Mouse (Mus musculus): ENCODE results near the gene Kcnip4.

The Kcnip4 gene

DNA sequence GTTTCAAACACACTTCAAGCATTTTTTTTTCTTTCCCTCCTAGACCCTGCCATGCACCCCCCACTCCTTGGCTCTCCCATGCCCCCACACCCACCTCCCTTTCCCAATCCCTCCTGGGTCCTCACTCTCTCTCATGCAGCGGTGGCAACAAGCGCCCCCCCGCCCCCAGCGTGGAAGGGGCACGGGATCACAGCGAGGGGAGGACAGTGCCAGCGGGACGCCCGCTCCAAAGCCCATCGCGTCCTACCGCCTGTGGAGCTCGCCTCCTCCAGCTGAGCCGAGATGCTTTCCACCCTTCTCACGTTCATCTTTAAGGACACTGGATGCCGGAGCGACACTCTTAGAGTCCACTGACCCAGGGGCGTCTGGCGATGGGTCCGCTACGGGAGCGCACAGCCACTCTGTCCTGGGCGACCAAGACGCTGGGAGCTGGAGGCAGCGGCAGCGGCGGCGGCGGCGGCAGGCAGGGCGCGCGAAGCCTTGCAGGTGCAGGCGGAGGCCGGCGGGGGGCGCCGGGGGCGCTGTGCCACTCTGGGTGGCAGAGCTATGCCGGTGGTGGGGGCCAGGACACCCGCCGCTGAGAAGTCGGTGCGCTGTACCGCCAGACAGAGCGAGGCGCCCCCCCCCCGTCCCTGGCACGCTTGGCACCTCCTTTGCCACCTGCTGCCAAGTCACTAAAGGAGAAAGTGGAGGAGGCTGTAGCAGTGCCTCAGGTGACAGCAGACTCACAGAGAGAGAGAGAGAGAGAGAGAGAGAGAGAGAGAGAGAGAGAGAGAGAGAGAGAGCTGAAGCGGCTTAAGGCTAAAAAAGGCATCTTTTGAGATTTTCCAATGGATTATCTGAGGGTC is at the start of gene Kcnip4:
Kcnip4 (minus strand) TSS at position 514 of the 848 bp plus-strand sequence.
- DNase-seq (ENCODE audit: low spot score), result no peak

DNA sequence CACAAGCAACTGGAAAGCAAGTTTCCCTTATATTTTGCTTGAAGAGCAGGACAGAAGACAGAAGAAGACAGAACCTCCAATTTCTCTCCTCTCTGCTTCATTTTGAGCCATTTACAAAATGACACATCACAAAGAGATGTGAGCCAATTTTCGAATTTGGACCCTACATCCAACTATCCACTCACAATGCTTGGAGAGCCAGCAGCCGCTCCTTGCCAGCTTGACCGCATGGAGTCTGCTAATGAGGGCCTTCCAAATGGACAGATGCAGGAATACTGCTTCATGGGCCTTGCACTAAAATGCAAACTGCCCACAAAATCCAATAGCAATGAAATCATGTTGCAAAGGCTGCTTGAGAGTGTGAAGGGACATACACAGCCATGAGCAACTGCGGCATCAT is 47.2 kb upstream of the Kcnip4 start:
- no peak for DNase-seq (ENCODE audit: low spot score)

DNA sequence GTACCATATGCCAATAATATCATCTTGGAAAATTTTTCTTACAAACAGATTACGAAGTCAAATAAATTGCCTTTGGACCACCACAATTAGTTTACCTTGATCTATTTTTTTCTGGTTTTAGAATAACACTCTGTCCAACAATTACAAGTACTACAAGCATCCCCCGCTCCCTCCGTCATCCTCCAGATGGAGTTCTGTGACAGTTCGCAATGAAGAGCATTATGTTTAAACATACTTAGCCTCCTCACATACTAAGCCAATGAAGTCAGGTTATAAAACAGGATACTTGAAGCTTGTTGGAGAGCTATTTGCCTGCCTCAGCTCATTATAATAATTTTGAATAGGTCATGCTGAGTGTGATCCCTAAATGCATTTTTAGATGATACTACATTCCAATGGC is 39.0 kb upstream of the Kcnip4 start:
- DNase-seq (ENCODE audit: low spot score), result no peak

DNA sequence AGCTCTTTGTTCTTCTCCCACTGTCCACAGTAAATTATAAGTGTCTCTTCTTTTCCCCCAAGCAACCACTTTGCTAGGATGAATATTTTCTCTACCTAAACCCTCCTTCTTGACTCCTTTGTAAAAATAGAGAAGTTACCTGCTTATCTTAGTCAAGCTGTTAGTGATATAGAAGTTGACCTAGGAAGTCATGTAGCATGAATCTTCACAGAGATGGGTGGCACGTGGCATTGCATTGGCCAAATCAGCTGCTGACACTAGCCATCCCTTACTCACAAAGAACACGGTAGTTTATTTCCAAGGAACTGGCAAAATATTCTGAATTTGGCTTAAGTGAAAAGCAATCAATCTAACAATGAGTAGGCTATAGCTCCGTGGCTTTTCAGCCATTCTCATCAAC is 32.7 kb upstream of the Kcnip4 start:
- DNase-seq (ENCODE audit: low spot score), result no peak

DNA sequence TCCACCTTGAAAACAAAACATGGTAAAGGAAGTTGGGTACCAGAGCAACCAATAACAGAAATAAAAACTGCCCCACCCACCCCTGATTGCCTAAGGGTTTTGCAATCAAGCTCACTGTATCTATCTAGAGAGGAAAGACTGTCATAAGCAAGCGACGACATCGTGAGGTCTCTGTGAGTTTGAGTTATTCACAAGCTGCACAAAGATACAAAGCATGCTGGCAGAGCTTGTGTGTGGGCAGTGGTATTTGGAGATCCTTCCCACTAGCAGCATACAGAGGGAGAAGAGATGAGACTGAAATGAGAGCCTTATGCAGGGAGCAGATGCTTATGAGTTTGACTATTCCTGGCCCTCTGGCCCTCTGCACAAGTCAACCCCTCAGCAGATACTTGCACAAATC is 23.2 kb upstream of the Kcnip4 start:
- no peak for DNase-seq (ENCODE audit: low spot score)

DNA sequence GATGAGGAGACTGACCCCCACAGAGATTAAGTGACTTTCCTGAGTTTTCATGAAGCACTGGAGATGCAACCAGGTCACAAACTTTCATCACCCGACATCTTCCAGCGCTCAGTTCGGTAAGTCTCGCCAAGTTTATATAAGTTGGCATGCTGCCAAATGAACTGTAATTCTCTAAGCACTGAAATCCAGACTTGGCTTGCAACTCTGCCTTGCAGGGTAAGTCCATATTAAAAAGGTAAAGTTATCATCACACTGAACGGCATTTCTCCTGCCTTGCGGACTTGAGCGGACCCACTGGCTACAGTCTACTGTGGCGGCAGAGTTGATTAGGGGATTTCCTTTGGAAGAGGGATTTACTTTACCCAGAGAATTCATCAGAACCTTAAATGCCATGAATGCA is 4.7 kb upstream of the Kcnip4 start:
- DNase-seq (ENCODE audit: low spot score), result no peak

DNA sequence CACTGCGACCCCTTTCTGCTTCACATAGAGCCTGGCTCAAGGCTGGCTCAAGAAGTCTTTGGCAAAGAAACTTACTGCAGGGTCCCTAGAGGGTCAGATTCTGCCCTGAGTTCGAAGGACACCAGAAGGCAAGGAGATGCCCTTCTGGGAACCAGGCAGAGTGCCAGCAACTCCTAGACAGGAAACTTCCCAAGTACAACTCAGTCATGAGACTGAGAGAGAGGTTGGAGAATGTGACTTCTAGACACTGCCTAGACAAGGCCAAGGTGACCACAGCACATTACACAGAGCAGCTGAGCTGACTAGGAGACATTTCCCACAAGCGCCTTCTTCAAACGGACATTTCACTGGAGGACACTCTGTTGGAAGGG is 520 bp upstream of the Kcnip4 start:
- no peak for DNase-seq (ENCODE audit: low spot score)

DNA sequence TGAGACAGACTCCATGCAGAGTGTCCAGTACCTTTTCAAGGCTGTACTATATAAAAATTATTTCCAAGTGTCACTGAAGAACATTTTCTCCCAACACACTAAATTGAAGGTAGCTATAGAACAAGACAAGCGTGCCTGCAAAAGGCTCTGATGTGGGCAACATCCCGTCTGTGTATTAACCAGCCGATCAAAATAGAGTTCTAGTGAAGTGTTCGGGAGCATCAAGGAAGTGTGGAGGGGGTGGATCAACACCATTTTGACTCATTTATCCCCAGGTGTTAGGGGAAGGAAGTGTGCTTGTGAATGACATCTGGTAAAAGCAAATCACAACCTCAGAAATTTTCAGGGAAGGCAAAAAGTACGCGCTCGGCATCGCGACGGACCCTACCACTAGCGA is 712 bp downstream of the Kcnip4 start:
- no peak for DNase-seq (ENCODE audit: low spot score)

DNA sequence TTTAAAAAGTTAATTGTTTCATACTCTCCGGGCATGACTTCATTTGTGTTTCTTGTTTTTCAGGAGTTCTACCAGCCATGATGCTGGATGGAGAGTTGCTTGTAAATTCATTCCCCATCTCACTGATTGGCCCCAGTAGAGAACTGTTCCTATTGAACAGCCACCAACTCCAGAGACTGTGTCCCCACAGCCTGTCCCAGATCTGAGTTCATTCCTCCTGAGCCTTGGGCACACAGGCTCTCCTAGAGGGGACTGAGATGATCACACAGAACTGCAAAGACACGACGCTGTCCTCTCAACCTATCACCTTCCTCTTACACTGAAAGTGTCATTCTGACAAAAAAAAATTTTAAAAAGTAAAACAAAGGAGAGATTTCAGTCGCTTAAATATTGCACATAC is 1.7 kb downstream of the Kcnip4 start:
- DNase-seq (ENCODE audit: low spot score), result no peak

DNA sequence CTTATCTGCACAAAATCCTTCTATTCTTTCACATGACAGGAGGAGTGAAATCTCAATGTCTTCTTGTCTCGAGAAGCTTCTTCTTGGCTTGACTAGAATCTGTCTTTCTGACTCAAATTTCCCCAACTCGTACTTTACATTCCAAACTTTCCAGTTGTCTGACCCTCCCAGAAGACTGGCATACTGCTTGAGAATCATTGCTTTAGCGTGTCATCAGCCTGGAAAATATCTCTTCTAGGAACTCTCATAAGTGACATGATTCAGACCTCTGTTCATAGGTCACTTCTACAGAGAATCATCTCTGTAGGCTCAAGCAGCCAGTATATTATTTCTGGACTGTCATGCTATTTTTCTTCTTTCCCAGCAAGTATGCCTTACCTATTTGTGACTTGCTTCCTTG is 26.0 kb downstream of the Kcnip4 start:
- no peak for DNase-seq (ENCODE audit: low spot score)

DNA sequence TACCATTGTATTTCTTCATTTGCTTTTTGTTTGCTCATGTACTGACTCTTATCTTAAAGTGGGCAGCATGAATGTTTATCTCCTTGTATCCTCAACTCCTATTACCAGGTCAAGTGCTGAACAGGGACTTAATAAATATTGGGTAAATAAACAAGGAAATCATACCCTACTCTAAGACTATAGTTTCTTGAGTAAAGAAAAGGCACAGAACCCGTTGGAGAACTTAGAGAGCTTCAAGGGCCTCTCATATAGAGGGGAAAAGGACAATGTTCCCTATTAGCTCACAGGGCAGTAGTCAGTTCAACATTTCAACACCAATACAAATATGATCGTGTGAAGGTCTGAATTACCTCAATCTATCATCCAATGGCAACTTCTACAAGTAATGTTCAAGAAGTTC is 37.4 kb downstream of the Kcnip4 start:
- no peak for DNase-seq (ENCODE audit: low spot score)

DNA sequence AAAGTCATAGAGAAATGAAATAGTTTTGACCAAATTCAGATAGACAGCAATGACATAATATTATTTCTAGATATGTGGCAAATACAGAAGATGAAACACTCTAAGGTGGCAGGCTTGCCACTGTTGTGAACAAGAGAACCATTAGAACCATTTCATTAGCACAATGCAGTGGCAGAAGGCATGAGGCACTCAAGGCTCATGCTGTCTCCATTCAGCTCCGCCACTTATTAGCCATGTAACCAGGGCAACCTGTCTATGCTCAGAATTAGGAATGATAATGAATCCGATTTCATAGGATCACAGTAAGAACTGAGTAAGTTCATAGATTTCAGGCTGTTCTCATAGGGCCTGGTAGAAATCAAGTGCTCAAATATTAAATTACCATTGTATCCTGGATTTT is 54.0 kb downstream of the Kcnip4 start:
- DNase-seq (ENCODE audit: low spot score), result no peak

DNA sequence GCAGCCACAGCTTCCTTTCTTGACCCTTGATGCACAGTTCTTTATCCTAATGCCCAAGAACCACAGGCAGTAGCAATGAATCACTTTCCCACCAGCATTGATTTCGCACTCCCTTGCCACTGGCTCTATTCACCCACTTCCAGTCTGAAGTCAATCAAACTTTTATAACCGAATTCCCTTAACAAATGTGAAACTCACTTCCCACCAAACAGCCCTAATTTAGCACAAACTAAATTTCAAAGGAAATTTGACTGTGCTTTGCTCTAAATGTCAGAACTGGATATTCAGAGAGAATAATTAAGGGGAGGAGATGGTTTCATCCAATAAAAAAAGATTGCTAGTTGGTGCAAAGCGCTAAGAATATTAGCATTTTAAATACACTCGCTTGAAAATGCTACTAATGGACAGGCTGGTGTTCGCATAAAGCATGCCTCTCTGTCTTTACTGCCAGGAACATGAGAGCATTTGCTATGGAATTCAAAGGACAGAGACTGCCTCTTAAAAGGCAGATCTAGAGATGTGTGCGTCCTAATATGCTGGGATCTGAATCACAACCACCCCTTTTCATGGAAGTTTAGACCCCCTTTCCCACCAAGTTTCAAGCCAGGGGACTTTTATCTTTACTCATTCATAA is 63.9 kb downstream of the Kcnip4 start:
- no peak for DNase-seq (ENCODE audit: low spot score)

DNA sequence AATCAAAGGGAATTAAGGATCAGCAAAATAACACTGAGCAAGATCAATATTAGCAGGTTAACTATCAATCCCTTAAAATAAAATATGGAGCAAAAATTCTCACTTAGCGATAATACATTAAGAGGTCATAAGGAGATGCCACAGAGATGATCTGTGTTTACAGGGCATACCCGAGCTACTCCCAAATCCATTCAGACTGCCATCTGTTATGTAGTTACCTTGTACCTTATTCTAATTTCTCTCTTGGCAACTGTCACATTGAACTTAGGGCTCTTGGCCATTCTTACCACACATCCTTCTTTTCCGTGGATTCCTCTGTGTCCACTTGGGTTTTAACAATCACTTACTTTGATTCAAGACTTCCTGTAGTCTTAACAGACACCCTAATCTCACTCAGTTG is 71.6 kb downstream of the Kcnip4 start:
- DNase-seq (ENCODE audit: low spot score), result no peak

DNA sequence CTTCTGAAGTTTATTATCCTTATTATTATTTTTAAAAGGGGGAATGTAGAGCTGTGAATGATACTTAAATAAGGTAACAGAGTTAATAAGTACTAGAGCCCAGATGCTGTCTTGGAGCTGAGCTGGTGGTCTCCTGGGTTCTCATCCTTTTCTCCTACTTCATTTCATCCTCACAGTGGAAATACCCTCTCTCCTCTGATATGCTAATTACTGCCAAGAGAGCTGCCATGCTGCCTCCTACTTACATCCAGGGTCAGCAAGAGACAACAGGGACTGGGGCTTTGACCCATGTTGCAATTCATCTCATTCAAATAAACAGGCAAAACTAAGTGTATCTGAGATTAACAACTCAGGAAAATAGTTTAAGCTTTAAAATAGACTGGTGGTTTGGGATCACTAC is 73.4 kb downstream of the Kcnip4 start:
- DNase-seq (ENCODE audit: low spot score), result no peak

DNA sequence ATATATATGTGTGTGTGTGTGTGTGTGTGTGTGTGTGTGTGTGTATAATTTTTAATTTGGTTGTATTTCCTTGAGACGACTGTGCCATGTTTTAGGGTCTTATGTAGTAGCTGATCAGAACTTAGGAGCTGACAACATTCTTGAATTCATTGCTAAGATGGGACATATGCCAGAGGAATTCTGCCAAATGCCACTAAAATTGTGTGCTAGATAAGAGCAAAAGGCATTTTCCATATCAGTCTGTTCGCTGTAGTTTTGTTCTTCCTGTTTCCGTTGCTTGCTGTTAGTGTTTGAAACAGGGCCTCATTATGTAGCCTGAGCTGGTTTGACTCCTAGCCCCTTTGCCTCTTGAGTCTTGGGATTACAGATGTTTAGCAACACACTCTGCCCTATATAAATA is 73.8 kb downstream of the Kcnip4 start:
- no peak for DNase-seq (ENCODE audit: low spot score)

DNA sequence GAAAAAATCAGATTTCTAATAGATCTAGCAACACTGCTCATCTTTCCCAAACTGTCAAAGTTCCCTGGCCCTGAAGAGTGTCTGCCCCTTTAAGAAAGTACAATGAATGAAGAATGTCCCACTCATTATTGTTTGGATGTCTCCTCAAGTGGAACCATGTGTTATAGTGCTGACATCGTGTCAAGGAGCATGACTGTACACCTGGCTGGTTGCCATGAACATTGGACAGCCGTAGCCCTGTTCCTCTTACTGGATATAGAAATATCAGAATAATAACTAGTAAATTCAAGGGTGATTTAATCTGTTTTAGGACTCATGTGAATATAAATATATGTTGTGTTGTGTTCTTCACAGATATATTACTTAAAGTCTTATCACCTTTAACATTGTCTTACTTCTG is 87.5 kb downstream of the Kcnip4 start:
- DNase-seq (ENCODE audit: low spot score), result no peak

DNA sequence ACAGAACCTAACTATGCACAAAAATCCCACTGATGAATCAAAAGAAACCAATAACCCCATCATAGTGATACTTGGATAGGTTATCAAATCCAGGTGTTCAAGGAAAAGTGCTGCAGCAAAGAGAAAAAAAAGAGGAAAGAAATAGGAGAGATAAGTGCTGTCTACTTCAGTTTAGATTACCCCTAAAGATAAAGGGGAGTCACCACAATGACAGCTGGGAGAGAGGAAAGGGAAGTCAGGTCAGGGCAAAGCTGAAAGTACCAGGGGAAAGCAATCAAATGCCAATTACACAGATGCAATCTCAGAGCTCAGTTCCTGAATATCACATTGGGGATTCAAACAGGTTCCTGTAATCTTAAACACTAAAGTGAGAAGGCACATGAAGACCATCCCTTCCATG is 97.0 kb downstream of the Kcnip4 start:
- no peak for DNase-seq (ENCODE audit: low spot score)

DNA sequence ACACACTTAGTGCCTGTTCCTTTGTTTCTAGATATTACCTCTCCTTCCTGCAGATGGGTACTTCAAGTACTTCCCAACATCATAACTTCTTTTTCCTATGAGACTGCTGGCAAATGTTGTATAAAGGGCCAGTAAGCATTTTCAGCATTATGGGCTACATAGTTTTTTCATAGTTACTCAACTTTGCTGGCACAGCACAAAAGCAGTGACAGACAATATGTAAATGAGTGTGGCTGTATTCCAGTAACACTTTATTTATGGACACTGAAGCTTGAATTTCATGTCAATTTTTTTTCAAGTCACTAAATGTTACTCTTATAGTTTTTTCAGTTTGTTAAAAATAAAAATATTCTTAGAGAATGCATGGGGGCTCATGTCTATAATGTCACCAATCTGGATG is 105.0 kb downstream of the Kcnip4 start:
- no peak for DNase-seq (ENCODE audit: low spot score)

DNA sequence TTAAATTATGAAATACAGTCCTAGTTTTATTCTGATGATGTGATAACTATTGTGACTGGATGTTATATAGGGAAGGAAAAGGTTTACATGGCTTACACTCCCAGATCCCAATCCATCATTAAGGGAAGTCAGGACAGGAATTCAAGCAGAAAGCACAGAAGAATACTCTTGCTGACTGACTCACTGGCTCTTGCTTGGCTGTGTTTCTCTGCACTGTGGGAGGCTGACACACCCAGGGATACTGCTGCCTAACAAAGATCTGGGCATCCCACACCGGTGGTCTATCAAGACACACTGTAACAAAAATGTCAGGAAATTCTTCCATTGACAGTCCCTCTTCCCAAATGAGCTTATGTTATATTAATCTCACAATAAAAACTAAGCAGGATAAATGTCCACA is 116.4 kb downstream of the Kcnip4 start:
- no peak for DNase-seq (ENCODE audit: low spot score)

DNA sequence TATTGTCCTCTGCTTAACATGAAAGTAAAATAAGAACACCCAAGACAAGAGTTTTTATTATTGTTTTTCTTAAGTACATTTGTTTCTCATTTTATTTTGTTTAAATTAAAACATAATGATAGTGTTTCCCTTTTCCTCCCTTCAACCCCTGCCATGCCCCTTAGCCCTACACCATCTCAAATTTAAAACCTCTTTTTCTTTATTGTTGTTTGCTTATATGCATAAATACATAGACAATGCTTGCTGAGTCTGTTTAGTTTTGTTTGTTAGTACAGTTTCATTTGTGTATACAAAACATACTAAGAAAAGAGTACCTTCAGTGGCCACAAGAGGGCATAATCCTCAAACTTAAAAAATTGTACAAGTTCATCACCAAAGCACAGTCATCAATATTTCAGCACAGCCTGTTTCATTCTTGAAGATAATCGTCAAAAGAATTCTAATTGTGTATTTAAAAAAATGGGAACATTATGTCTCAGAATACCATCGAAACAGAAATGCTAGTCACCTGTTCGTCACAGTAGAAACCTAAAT is 154.1 kb downstream of the Kcnip4 start:
- DNase-seq (ENCODE audit: low spot score), result no peak

DNA sequence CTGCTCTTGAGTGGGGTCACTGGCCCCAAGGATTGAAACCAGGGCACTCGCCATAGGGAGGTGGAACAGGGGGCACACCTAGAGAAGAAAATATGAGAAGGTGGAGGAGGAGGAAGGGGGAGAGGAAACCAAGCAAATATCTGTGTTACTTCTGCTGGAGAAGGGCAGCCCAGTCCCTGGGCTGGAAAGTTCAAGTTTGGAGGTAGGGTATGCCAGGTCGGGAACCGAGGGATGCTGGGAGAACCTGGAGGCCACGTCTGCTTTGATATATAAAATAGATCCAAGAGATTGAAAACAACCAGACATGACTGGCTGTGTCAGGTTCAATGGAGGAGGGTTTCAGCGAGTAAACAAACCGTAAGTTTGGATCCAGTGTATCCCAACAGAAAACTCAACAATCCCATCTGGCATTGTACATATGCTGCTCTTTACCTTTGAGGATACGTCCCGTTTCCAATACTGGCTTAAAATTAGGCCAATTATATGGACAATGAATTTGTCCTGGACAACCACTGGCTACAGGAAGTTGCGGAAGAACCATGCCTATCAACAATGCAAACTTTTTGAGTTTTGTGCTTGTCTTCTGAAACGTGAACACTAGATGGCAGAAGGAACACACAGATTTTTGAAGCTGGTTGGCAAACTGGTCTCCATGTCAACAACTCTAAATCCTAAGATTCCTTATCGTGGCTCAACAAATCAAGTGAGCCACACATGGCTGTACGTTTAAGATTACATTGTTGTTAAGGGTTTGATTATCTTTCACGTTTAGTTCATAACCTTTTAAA is 155.9 kb downstream of the Kcnip4 start:
- DNase-seq (ENCODE audit: low spot score), result no peak

DNA sequence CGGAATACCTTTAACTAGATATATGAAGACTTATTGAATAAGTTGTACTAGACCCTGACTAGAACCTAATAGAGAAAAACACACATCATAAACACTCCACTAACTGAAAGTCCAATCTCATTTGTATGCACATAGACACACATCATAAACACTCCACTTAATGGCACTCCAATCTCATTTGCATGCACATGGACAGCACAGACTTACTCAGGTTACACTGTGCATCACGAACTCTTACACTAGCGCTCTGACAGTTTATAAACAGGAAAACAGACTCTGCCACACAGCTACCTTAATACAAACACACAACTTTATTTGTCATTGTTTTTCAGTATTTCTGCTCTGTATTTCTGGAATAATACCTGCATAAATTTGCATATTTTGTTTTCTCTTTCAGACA is 168.3 kb downstream of the Kcnip4 start:
- no peak for DNase-seq (ENCODE audit: low spot score)

Data from spleen, adult 12 weeks (tissue).